Mouse (Mus musculus) bone marrow, adult 2 months (tissue): ENCODE results near the gene Ing1.

ENCODE experiments used
- CTCF ChIP-seq: fragments of 200-500 bp; IDR thresholded peaks from 2 replicates; pipeline ENCODE4 v1.5.1; 2011; ENCODE audit warnings: low read length, control low read depth; ENCODE audit not compliant: control insufficient read depth, insufficient read depth
- POLR2A ChIP-seq: fragments of 200-500 bp; IDR thresholded peaks from 2 replicates; pipeline ENCODE4 v1.6.1; 2011; ENCODE audit warnings: low read depth, mild to moderate bottlenecking, control low read depth, low read length, borderline replicate concordance; ENCODE audit not compliant: control insufficient read depth

DNA sequence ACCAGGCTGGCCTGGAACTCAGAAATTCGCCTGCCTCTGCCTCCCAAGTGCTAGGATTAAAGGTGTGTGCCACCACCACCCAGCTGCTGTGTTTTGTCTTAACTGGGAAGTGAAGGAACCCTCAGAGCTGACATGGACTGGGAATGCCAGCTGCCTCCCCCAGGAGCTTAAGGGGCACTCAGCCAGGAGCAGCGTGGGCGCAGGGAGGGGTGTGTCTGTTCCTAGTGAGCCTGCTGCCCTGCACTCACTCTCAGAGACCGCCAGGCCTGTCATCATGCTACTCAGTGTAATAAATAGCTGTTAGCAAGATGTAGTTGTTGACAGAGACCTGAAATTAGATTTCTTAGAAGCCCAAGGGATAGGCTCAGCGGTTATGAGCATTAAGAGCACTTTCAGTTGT lies 44.4 kb upstream of the Ing1 start:
- TF ChIP-seq CTCF (no peak), POLR2A (no peak)
